Mouse (Mus musculus) small intestine, adult 2 months (tissue): Measurements from ENCODE around the gene Tst.

Experiments used
- CTCF ChIP-seq: fragments of 200-500 bp; IDR thresholded peaks from 2 replicates; pipeline ENCODE4 v1.5.1; 2012; ENCODE audit warnings: low read depth, mild to moderate bottlenecking, control low read depth, inconsistent platforms, low read length, moderate library complexity, mixed read lengths; ENCODE audit not compliant: insufficient replicate concordance, insufficient read length; ENCODE audit errors: extremely low read depth
- POLR2A ChIP-seq: fragments of 200-500 bp; IDR thresholded peaks from 2 replicates; pipeline ENCODE4 v1.6.1; 2012; ENCODE audit warnings: low read depth, mild to moderate bottlenecking, control low read depth, inconsistent platforms, low read length, moderate library complexity

- TF ChIP-seq CTCF (no peak), POLR2A (no peak; the same call in 1 of the 2 replicates)
Measured at GRCm38 (mm10) chr15:78405517-78406211, at the start of gene Tst.
